Mouse (Mus musculus): ENCODE measurements around the gene Tnni3.

Gene Tnni3

GRCm38 (mm10) chr7:4498251-4498650 is 25.8 kb downstream of the Tnni3 start:
- DNase-seq (ENCODE audit: low read depth, low spot score), result no peak

GRCm38 (mm10) chr7:4497271-4497903 is 26.6 kb downstream of the Tnni3 start:
- no peak for DNase-seq (ENCODE audit: low read depth, low spot score)

- DNase-seq (ENCODE audit: low read depth, low spot score), result no peak
These were observed 27.6 kb downstream of the Tnni3 start for GRCm38 (mm10) chr7:4496468-4496867.

GRCm38 (mm10) chr7:4493991-4494390 is 30.0 kb downstream of the Tnni3 start:
- no peak for DNase-seq (ENCODE audit: low read depth, low spot score)

- no peak for DNase-seq (ENCODE audit: low read depth, low spot score)
These were observed 31.5 kb downstream of the Tnni3 start for GRCm38 (mm10) chr7:4492284-4493224.

- no peak for DNase-seq (ENCODE audit: low read depth, low spot score)
These were observed 32.7 kb downstream of the Tnni3 start for GRCm38 (mm10) chr7:4491308-4491707.

GRCm38 (mm10) chr7:4482281-4482680 is 41.7 kb downstream of the Tnni3 start:
- no peak for DNase-seq (ENCODE audit: low read depth, low spot score)

- DNase-seq (ENCODE audit: low read depth, low spot score), result no peak
These were observed 44.4 kb downstream of the Tnni3 start for GRCm38 (mm10) chr7:4479674-4480073.

GRCm38 (mm10) chr7:4478796-4479291 is 45.2 kb downstream of the Tnni3 start:
- DNase-seq (ENCODE audit: low read depth, low spot score), result no peak

GRCm38 (mm10) chr7:4478021-4478795 is 45.8 kb downstream of the Tnni3 start:
- no peak for DNase-seq (ENCODE audit: low read depth, low spot score)

GRCm38 (mm10) chr7:4473940-4474339 is 50.1 kb downstream of the Tnni3 start:
- DNase-seq (ENCODE audit: low read depth, low spot score), result no peak

GRCm38 (mm10) chr7:4471179-4471555 is 52.9 kb downstream of the Tnni3 start:
- peak; percentile 43 for DNase-seq (ENCODE audit: low read depth, low spot score)

GRCm38 (mm10) chr7:4470275-4471178 is 53.5 kb downstream of the Tnni3 start:
- DNase-seq (ENCODE audit: low read depth, low spot score), result no peak
